Mouse (Mus musculus) erythroblast, embryonic 14.5 days (primary cell): Measurements from ENCODE around the gene Ppfia2.

Source experiments
- GATA1 ChIP-seq: IDR thresholded peaks from 2 replicates; pipeline ENCODE4 v1.6.1; 2012; ENCODE audit warnings: low read length, inconsistent platforms, mixed read lengths
- TAL1 ChIP-seq: IDR thresholded peaks from 3 replicates; pipeline ENCODE4 v1.6.1; 2012; ENCODE audit warnings: low read length, inconsistent platforms, mixed read lengths

GRCm38 (mm10) chr10:106681395-106681794 is 211.3 kb downstream of the Ppfia2 start:
- no peak for TF ChIP-seq GATA1
- TF ChIP-seq TAL1 = no peak
